Mouse (Mus musculus) kidney, postnatal 14 days (tissue): ENCODE data around the gene Serp2.

Source experiments
- DNase-seq: peaks from one replicate; pipeline ENCODE4 v3.0.0; 2022; ENCODE audit warnings: mixed read lengths

The Serp2 gene

GRCm38 (mm10) chr14:76556852-76557208 is at the start of gene Serp2:
Serp2 (minus strand) TSS chr14:76556889.
- DNase-seq: no peak

- DNase-seq: no peak
Observed at GRCm38 (mm10) chr14:76605931-76606534, 49.3 kb upstream of the Serp2 start.

GRCm38 (mm10) chr14:76604012-76604411 is 47.3 kb upstream of the Serp2 start:
- DNase-seq: no peak

- DNase-seq: peak; percentile 48
Observed at GRCm38 (mm10) chr14:76601654-76602053, 45.0 kb upstream of the Serp2 start.

GRCm38 (mm10) chr14:76600391-76600790 is 43.7 kb upstream of the Serp2 start:
- DNase-seq: no peak

- no peak for DNase-seq
Observed at GRCm38 (mm10) chr14:76599706-76600105, 43.0 kb upstream of the Serp2 start.

- DNase-seq: peak; percentile 46
Observed at GRCm38 (mm10) chr14:76598518-76599216, 42.0 kb upstream of the Serp2 start.

- DNase-seq: no peak
Observed at GRCm38 (mm10) chr14:76597751-76598150, 41.1 kb upstream of the Serp2 start.

GRCm38 (mm10) chr14:76595048-76595859 is 38.6 kb upstream of the Serp2 start:
- no peak for DNase-seq

GRCm38 (mm10) chr14:76594351-76594885 is 37.7 kb upstream of the Serp2 start:
- no peak for DNase-seq

GRCm38 (mm10) chr14:76593630-76594193 is 37.0 kb upstream of the Serp2 start:
- DNase-seq: no peak

GRCm38 (mm10) chr14:76592721-76593120 is 36.0 kb upstream of the Serp2 start:
- DNase-seq: no peak

GRCm38 (mm10) chr14:76592090-76592489 is 35.4 kb upstream of the Serp2 start:
- DNase-seq: no peak

- DNase-seq: no peak
Observed at GRCm38 (mm10) chr14:76590134-76590533, 33.4 kb upstream of the Serp2 start.

GRCm38 (mm10) chr14:76589671-76590070 is 33.0 kb upstream of the Serp2 start:
- DNase-seq: no peak

GRCm38 (mm10) chr14:76585831-76586405 is 29.2 kb upstream of the Serp2 start:
- DNase-seq: peak; percentile 33

GRCm38 (mm10) chr14:76583985-76584384 is 27.3 kb upstream of the Serp2 start:
- no peak for DNase-seq

- no peak for DNase-seq
Observed at GRCm38 (mm10) chr14:76581974-76582922, 25.6 kb upstream of the Serp2 start.

- no peak for DNase-seq
Observed at GRCm38 (mm10) chr14:76579660-76580061, 23.0 kb upstream of the Serp2 start.

GRCm38 (mm10) chr14:76577840-76578239 is 21.2 kb upstream of the Serp2 start:
- DNase-seq: no peak

GRCm38 (mm10) chr14:76570292-76570691 is 13.6 kb upstream of the Serp2 start:
- DNase-seq: no peak
